Mouse (Mus musculus): ENCODE data around the gene Haao. TPM values are rescaled to one million over a fixed set of nuclear protein-coding genes. Genes with fewer than 3 reads are reported as not detected.

Gene Haao
- polyA plus RNA-seq, 1 experiment from 2014 or later, result 0.23 TPM

GRCm38 (mm10) chr17:83885021-83885582 lies 37.3 kb upstream of the Haao start:
- H3K9me3 ChIP-seq (replicated peaks), result no peaks in the 10 kb centered on the region
- no peak overlapping the region for H3K27ac ChIP-seq (ENCODE audit: poor library complexity, severe bottlenecking)
- H3K4me1 ChIP-seq (replicated peaks), result peaks cover 2% of the 10 kb centered on the region; the same call in 1 of the 2 replicates
- no peaks in the 10 kb centered on the region for H3K36me3 ChIP-seq
- H3K27me3 ChIP-seq (replicated peaks), result no peaks in the 10 kb centered on the region
- 71% methylated on average over 13 of the region's 13 CpGs for WGBS
- no peak overlapping the region for H3K4me2 ChIP-seq
- H3K4me3 ChIP-seq, result no peak overlapping the region
- ATAC-seq (ENCODE audit: insufficient number of reproducible peaks, low FRiP score), result no peak
- H3K9ac ChIP-seq, result no peak overlapping the region

DNA sequence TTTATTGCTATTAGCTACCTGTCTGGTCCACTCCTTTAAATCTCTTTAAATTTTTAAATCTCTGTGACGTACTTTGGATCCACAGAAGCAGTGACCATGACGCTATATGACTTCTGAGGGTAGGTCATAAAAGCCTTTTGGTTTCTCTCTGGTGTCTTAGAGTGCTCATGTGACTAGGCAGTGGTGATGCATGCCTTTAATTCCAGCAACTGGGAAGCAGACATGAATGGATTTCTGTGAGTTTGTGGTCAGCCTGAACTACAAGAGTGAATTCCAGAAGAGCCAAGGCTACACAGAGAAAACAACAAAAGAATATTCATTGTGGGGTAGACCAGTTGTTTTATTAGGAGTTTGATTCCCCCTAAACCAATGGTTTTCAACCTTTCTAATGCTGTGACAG lies 35.0 kb upstream of the Haao start:
- ATAC-seq (ENCODE audit: insufficient number of reproducible peaks, low FRiP score), result no peak

GRCm38 (mm10) chr17:83881071-83881470 lies 33.3 kb upstream of the Haao start:
- Histone ChIP-seq H3K9me3 (replicated peaks) (no peaks in the 10 kb centered on the region; the same call in 1 of the 2 replicates), H3K4me1 (replicated peaks) (no peaks in the 10 kb centered on the region), H3K27ac (ENCODE audit: poor library complexity, severe bottlenecking) (no peak overlapping the region), H3K36me3 (no peaks in the 10 kb centered on the region), H3K27me3 (replicated peaks) (no peaks in the 10 kb centered on the region), H3K4me3 (no peak overlapping the region), H3K9ac (no peak overlapping the region), H3K4me2 (no peak overlapping the region)
- WGBS, result 79% methylated on average over 3 of the region's 3 CpGs
- no peak for ATAC-seq (ENCODE audit: insufficient number of reproducible peaks, low FRiP score)

More for the DNA sequence above, 35.0 kb upstream of the Haao start:
- WGBS, result 82% methylated on average over 2 of the region's 2 CpGs
- Histone ChIP-seq H3K9me3 (replicated peaks) (no peaks in the 10 kb centered on the region), H3K27me3 (replicated peaks) (no peaks in the 10 kb centered on the region), H3K9ac (no peak overlapping the region), H3K36me3 (no peaks in the 10 kb centered on the region), H3K27ac (ENCODE audit: poor library complexity, severe bottlenecking) (no peak overlapping the region), H3K4me1 (replicated peaks) (no peaks in the 10 kb centered on the region), H3K4me2 (no peak overlapping the region), H3K4me3 (no peak overlapping the region)

GRCm38 (mm10) chr17:83880174-83880710 lies 32.5 kb upstream of the Haao start:
- Histone ChIP-seq H3K36me3 (no peaks in the 10 kb centered on the region), H3K4me1 (replicated peaks) (no peaks in the 10 kb centered on the region), H3K9ac (no peak overlapping the region), H3K27me3 (replicated peaks) (no peaks in the 10 kb centered on the region), H3K4me2 (no peak overlapping the region), H3K9me3 (replicated peaks) (no peaks in the 10 kb centered on the region; the same call in 1 of the 2 replicates), H3K27ac (ENCODE audit: poor library complexity, severe bottlenecking) (no peak overlapping the region), H3K4me3 (no peak overlapping the region)
- 65% methylated on average over 9 of the region's 9 CpGs for WGBS
- ATAC-seq (ENCODE audit: insufficient number of reproducible peaks, low FRiP score), result no peak

- no peak overlapping the region for H3K4me3 ChIP-seq
- H3K4me1 ChIP-seq (replicated peaks), result no peaks in the 10 kb centered on the region
- H3K9me3 ChIP-seq (replicated peaks), result no peaks in the 10 kb centered on the region; the same call in 1 of the 2 replicates
- no peak overlapping the region for H3K9ac ChIP-seq
- ATAC-seq (ENCODE audit: insufficient number of reproducible peaks, low FRiP score), result no peak
- no peaks in the 10 kb centered on the region for H3K27me3 ChIP-seq (replicated peaks)
- 87% methylated on average over 6 of the region's 6 CpGs for WGBS
- H3K36me3 ChIP-seq, result no peaks in the 10 kb centered on the region
- no peak overlapping the region for H3K4me2 ChIP-seq
- no peak overlapping the region for H3K27ac ChIP-seq (ENCODE audit: poor library complexity, severe bottlenecking)
Measured at GRCm38 (mm10) chr17:83879631-83880030, 31.9 kb upstream of the Haao start.

GRCm38 (mm10) chr17:83874610-83875009 lies 26.8 kb upstream of the Haao start:
- 65% methylated on average over 8 of the region's 8 CpGs for WGBS
- Histone ChIP-seq H3K4me3 (no peak overlapping the region), H3K9me3 (replicated peaks) (no peaks in the 10 kb centered on the region; the same call in 1 of the 2 replicates), H3K9ac (no peak overlapping the region), H3K36me3 (no peaks in the 10 kb centered on the region), H3K27me3 (replicated peaks) (no peaks in the 10 kb centered on the region), H3K4me1 (replicated peaks) (no peaks in the 10 kb centered on the region), H3K27ac (ENCODE audit: poor library complexity, severe bottlenecking) (no peak overlapping the region), H3K4me2 (no peak overlapping the region)
- no peak for ATAC-seq (ENCODE audit: insufficient number of reproducible peaks, low FRiP score)

GRCm38 (mm10) chr17:83873363-83874141 lies 25.8 kb upstream of the Haao start:
- no peak overlapping the region for H3K9ac ChIP-seq
- H3K4me3 ChIP-seq, result no peak overlapping the region
- no peak overlapping the region for H3K27ac ChIP-seq (ENCODE audit: poor library complexity, severe bottlenecking)
- no peaks in the 10 kb centered on the region for H3K27me3 ChIP-seq (replicated peaks)
- H3K4me2 ChIP-seq, result no peak overlapping the region
- H3K36me3 ChIP-seq, result no peaks in the 10 kb centered on the region
- no peak for ATAC-seq (ENCODE audit: insufficient number of reproducible peaks, low FRiP score)
- H3K9me3 ChIP-seq (replicated peaks), result no peaks in the 10 kb centered on the region; the same call in 1 of the 2 replicates
- H3K4me1 ChIP-seq (replicated peaks), result no peaks in the 10 kb centered on the region
- 72% methylated on average over 19 of the region's 19 CpGs for WGBS

DNA sequence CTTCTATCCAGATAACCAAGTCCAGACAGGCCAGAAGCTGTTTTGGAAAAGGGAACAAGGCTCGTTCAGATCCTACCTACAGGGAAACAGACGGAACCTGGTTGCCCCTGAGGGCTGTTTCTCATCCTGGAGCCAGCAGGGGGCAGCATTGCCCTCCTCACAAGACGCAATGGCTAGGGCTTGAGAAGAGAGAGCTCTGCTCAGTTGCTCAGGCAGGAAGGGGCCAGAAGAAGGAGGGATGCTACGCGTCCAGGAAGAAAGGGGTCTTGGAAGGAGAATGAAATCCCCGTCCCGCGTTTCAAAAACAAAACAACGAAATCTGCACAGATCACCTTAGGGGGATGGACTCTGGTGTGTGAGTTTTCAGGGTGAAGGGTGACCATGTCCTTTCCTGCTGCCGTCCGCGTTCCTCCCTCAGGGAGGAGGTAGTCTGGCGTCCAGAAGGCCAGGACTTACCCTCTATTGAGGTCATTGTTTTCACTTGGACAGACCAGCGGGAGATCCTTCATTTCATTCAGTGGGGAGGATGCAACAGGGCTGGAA lies 25.1 kb upstream of the Haao start:
- no peaks in the 10 kb centered on the region; the same call in 1 of the 2 replicates for H3K9me3 ChIP-seq (replicated peaks)
- H3K27me3 ChIP-seq (replicated peaks), result no peaks in the 10 kb centered on the region
- H3K4me3 ChIP-seq, result no peak overlapping the region
- H3K4me2 ChIP-seq, result peak overlapping the region; percentile 26
- no peaks in the 10 kb centered on the region for H3K36me3 ChIP-seq
- H3K9ac ChIP-seq, result no peak overlapping the region
- H3K4me1 ChIP-seq (replicated peaks), result no peaks in the 10 kb centered on the region
- H3K27ac ChIP-seq (ENCODE audit: poor library complexity, severe bottlenecking), result no peak overlapping the region
- no peak for ATAC-seq (ENCODE audit: insufficient number of reproducible peaks, low FRiP score)
- 34% methylated on average over 14 of the region's 14 CpGs for WGBS

GRCm38 (mm10) chr17:83871354-83871753 lies 23.6 kb upstream of the Haao start:
- no peak overlapping the region for H3K9ac ChIP-seq
- no peaks in the 10 kb centered on the region for H3K4me1 ChIP-seq (replicated peaks)
- H3K36me3 ChIP-seq, result no peaks in the 10 kb centered on the region
- no peaks in the 10 kb centered on the region for H3K9me3 ChIP-seq (replicated peaks)
- no peaks in the 10 kb centered on the region for H3K27me3 ChIP-seq (replicated peaks)
- no peak overlapping the region for H3K27ac ChIP-seq (ENCODE audit: poor library complexity, severe bottlenecking)
- H3K4me2 ChIP-seq, result no peak overlapping the region
- no peak overlapping the region for H3K4me3 ChIP-seq
- no peak for ATAC-seq (ENCODE audit: insufficient number of reproducible peaks, low FRiP score)
- 87% methylated on average over 5 of the region's 5 CpGs for WGBS

DNA sequence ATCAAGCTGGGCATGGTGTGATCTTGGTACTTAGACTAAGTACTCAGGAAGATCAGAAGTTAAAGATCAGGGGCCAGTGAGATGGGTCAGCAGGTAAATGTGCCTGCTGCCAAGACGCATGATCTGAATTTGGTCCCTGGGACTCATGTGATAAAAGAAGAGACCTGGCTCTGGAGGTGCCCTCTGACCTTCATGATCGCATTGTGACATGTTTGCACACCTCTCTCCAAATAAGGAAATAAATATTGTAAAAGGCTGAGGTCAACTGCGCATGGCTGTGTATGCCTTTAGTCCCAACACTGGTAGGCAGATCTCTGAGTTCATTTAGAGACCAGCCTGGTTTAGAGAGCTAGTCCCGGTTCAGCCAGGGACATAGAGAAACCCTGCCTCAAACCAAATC lies 22.6 kb upstream of the Haao start:
- H3K9me3 ChIP-seq (replicated peaks), result no peaks in the 10 kb centered on the region
- no peak overlapping the region for H3K9ac ChIP-seq
- WGBS, result 85% methylated on average over 4 of the region's 4 CpGs
- H3K4me3 ChIP-seq, result no peak overlapping the region
- no peak overlapping the region for H3K4me2 ChIP-seq
- no peak overlapping the region for H3K27ac ChIP-seq (ENCODE audit: poor library complexity, severe bottlenecking)
- H3K36me3 ChIP-seq, result no peaks in the 10 kb centered on the region
- H3K27me3 ChIP-seq (replicated peaks), result no peaks in the 10 kb centered on the region
- no peak for ATAC-seq (ENCODE audit: insufficient number of reproducible peaks, low FRiP score)
- H3K4me1 ChIP-seq (replicated peaks), result no peaks in the 10 kb centered on the region

DNA sequence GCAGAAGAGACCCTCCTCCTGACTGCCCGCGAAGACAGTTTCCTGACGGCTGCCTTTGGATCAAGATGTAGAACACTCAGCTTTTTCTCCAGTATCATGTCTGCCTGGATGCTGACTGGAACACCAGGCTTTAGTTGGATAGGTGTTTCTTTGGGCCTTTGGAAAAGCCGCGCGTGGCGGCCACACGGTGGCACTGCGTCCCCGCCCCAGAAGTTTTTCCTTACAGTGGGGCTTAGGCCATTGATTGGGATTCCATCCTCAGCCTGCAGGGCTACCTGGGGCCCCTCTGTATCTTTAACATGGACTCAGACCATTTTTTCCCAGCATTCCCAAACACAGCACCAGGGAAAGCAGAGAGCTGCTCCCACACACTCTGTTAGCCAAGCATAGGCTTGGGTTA lies 18.8 kb upstream of the Haao start:
- no peak overlapping the region for H3K4me2 ChIP-seq
- H3K4me3 ChIP-seq, result no peak overlapping the region
- 0 out of 2 replicates have a peak, but pooled peaks cover 6% of the 10 kb centered on the region for H3K4me1 ChIP-seq (replicated peaks)
- H3K9me3 ChIP-seq (replicated peaks), result no peaks in the 10 kb centered on the region
- no peaks in the 10 kb centered on the region for H3K36me3 ChIP-seq
- ATAC-seq (ENCODE audit: insufficient number of reproducible peaks, low FRiP score), result no peak
- 0 out of 2 replicates have a peak, but pooled peaks cover 5% of the 10 kb centered on the region for H3K27me3 ChIP-seq (replicated peaks)
- no peak overlapping the region for H3K27ac ChIP-seq (ENCODE audit: poor library complexity, severe bottlenecking)
- 15% methylated on average over 10 of the region's 10 CpGs for WGBS
- H3K9ac ChIP-seq, result no peak overlapping the region

Measured in heart, embryonic 12.5 days (tissue).